Mouse (Mus musculus): ENCODE data around the gene Evi2a. TPM values are rescaled to one million over a fixed set of nuclear protein-coding genes. Genes with fewer than 3 reads are reported as not detected.
A peak's percentile ranks its signal among the peaks of the same experiment; 100 is the strongest.

Evi2a gene
- polyA plus RNA-seq, 1 experiment from 2014 or later: 3.1 TPM

- H3K4me2 ChIP-seq: no peak overlapping the region
- peaks cover 48% of the 10 kb centered on the region for H3K36me3 ChIP-seq
- H3K9me3 ChIP-seq (replicated peaks): no peaks in the 10 kb centered on the region
- no peaks in the 10 kb centered on the region for H3K27me3 ChIP-seq
- H3K27ac ChIP-seq: no peak overlapping the region
- ATAC-seq (replicated peaks; ENCODE audit: low FRiP score): no peak
- 83% methylated on average over 8 of the region's 8 CpGs for WGBS
- H3K4me3 ChIP-seq (replicated peaks): no peak overlapping the region
- no peak overlapping the region for H3K9ac ChIP-seq
- H3K4me1 ChIP-seq: 0 out of 2 replicates have a peak, but pooled peaks cover 4% of the 10 kb centered on the region
Measured at GRCm38 (mm10) chr11:79533950-79534690, 3.7 kb upstream of the Evi2a start.

DNA sequence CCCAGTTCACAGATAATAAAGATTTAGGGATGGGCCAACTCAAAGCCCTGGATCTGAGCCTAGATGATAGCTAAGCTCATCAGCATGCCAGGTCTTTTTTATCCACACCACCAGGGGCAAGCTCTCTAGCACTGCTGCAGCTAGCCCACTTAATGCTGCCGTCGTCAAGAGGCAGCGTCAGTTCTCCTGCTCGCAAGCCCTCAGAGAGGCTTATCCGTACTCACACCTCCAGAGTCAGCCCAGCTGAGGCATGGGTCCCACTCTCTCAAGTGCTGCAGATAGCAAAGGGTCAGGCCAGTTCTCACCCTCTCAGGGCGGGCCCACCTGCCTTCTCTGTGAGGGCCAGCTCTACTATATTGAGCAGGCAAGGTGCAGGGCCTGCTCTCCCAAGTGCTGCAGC lies 2.9 kb upstream of the Evi2a start:
- 0 out of 2 replicates have a peak, but pooled peaks cover 4% of the 10 kb centered on the region for H3K4me1 ChIP-seq
- H3K4me2 ChIP-seq: no peak overlapping the region
- no peak overlapping the region for H3K4me3 ChIP-seq (replicated peaks)
- H3K36me3 ChIP-seq: peaks cover 47% of the 10 kb centered on the region
- H3K9me3 ChIP-seq (replicated peaks): no peaks in the 10 kb centered on the region
- no peak overlapping the region for H3K9ac ChIP-seq
- H3K27ac ChIP-seq: no peak overlapping the region
- no peaks in the 10 kb centered on the region for H3K27me3 ChIP-seq
- 86% methylated on average over 6 of the region's 6 CpGs for WGBS
- no peak for ATAC-seq (replicated peaks; ENCODE audit: low FRiP score)

GRCm38 (mm10) chr11:79531485-79531884 lies 1.1 kb upstream of the Evi2a start:
- no peaks in the 10 kb centered on the region for H3K27me3 ChIP-seq
- 0 out of 2 replicates have a peak, but pooled peaks cover 4% of the 10 kb centered on the region for H3K4me1 ChIP-seq
- WGBS: 94% methylated on average over 4 of the region's 4 CpGs
- peaks cover 37% of the 10 kb centered on the region for H3K36me3 ChIP-seq
- no peak overlapping the region for H3K27ac ChIP-seq
- no peak for ATAC-seq (replicated peaks; ENCODE audit: low FRiP score)
- H3K4me2 ChIP-seq: no peak overlapping the region
- H3K4me3 ChIP-seq (replicated peaks): no peak overlapping the region
- no peaks in the 10 kb centered on the region for H3K9me3 ChIP-seq (replicated peaks)
- no peak overlapping the region for H3K9ac ChIP-seq

- WGBS: 89% methylated on average over 11 of the region's 11 CpGs
- Histone ChIP-seq H3K9ac (no peak overlapping the region), H3K4me1 (0 out of 2 replicates have a peak, but pooled peaks cover 4% of the 10 kb centered on the region), H3K4me2 (no peak overlapping the region), H3K27ac (no peak overlapping the region), H3K4me3 (replicated peaks) (no peak overlapping the region), H3K27me3 (no peaks in the 10 kb centered on the region), H3K9me3 (replicated peaks) (no peaks in the 10 kb centered on the region), H3K36me3 (peaks cover 36% of the 10 kb centered on the region)
- ATAC-seq (replicated peaks; ENCODE audit: low FRiP score): no peak
Measured at GRCm38 (mm10) chr11:79530774-79531173, 365 bp upstream of the Evi2a start.

DNA sequence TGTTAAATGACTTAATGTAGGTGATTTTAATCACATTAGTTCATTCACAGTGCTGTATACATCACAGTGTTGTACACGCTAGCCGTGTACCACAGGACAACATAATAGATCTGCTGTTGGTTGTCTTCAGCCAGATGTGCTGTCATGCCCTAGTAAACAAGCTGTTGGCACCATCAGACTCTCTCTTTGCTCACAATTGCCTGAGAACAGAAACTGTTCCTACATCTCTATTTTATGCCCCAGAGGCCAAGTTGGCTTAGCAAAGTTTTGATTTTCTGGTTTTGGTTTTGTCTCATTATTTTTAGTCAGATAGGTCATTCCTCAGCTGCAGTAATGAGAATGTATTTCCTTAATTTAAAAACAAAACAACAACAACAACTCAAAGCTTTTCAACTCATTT lies 673 bp downstream of the Evi2a start:
- Histone ChIP-seq H3K4me3 (replicated peaks) (no peak overlapping the region), H3K27ac (no peak overlapping the region), H3K36me3 (peaks cover 30% of the 10 kb centered on the region), H3K4me2 (no peak overlapping the region), H3K9me3 (replicated peaks) (no peaks in the 10 kb centered on the region), H3K9ac (no peak overlapping the region), H3K4me1 (peaks cover 7% of the 10 kb centered on the region; the same call in 1 of the 2 replicates), H3K27me3 (no peaks in the 10 kb centered on the region)
- 94% methylated on average over 2 of the region's 2 CpGs for WGBS
- ATAC-seq (replicated peaks; ENCODE audit: low FRiP score): no peak

GRCm38 (mm10) chr11:79529226-79529625 lies 1.2 kb downstream of the Evi2a start:
- Histone ChIP-seq H3K4me1 (peaks cover 10% of the 10 kb centered on the region), H3K9me3 (replicated peaks) (no peaks in the 10 kb centered on the region), H3K4me2 (no peak overlapping the region), H3K9ac (no peak overlapping the region), H3K36me3 (peaks cover 30% of the 10 kb centered on the region), H3K27me3 (no peaks in the 10 kb centered on the region), H3K27ac (no peak overlapping the region), H3K4me3 (replicated peaks) (no peak overlapping the region)
- WGBS: 90% methylated on average over 6 of the region's 6 CpGs
- ATAC-seq (replicated peaks; ENCODE audit: low FRiP score): no peak

- WGBS: 90% methylated on average over 3 of the region's 3 CpGs
- H3K4me2 ChIP-seq: no peak overlapping the region
- H3K4me1 ChIP-seq: peaks cover 12% of the 10 kb centered on the region
- H3K36me3 ChIP-seq: peaks cover 30% of the 10 kb centered on the region
- no peak overlapping the region for H3K9ac ChIP-seq
- no peaks in the 10 kb centered on the region for H3K9me3 ChIP-seq (replicated peaks)
- H3K27ac ChIP-seq: no peak overlapping the region
- ATAC-seq (replicated peaks; ENCODE audit: low FRiP score): no peak
- H3K4me3 ChIP-seq (replicated peaks): no peak overlapping the region
- H3K27me3 ChIP-seq: no peaks in the 10 kb centered on the region
Measured at GRCm38 (mm10) chr11:79528601-79529000, 1.8 kb downstream of the Evi2a start.

DNA sequence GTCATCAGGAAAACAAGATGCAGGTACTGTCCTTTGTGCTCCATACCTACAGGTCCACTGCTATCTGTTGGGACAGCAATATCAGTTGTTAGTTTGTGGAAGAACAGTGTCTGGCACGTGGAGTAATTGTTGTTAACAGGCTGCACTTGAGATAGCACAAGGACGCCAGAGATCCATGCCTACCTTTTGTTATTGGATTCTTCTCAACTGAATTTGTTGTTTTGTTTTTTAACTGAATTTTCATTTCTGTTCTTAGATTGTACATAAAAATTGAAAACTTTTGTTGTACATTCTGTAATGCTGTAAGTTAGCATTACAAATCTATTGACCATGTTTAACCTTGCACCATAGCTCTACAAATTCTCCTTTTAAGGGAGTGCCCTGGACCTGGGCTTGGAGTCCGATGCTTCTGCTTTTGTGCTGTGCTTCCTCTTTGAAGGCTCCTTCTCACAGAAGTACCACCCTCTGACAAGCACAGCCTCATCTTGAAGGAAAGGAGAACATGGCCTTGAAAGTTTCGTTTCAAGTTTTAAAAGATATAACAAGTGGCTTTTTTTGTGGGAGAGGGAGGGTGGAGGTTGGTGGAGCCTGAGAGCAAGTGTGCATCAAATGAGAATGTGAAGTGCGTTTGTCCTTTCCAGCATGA lies 2.5 kb downstream of the Evi2a start:
- Histone ChIP-seq H3K36me3 (peaks cover 30% of the 10 kb centered on the region), H3K4me1 (peaks cover 14% of the 10 kb centered on the region), H3K27me3 (no peaks in the 10 kb centered on the region), H3K9ac (no peak overlapping the region), H3K4me3 (replicated peaks) (no peak overlapping the region), H3K4me2 (no peak overlapping the region), H3K9me3 (replicated peaks) (no peaks in the 10 kb centered on the region), H3K27ac (0 out of 2 replicates have a peak overlapping the region, but pooled peaks have one; percentile 11)
- no peak for ATAC-seq (replicated peaks; ENCODE audit: low FRiP score)
- 91% methylated on average over 5 of the region's 5 CpGs for WGBS

DNA sequence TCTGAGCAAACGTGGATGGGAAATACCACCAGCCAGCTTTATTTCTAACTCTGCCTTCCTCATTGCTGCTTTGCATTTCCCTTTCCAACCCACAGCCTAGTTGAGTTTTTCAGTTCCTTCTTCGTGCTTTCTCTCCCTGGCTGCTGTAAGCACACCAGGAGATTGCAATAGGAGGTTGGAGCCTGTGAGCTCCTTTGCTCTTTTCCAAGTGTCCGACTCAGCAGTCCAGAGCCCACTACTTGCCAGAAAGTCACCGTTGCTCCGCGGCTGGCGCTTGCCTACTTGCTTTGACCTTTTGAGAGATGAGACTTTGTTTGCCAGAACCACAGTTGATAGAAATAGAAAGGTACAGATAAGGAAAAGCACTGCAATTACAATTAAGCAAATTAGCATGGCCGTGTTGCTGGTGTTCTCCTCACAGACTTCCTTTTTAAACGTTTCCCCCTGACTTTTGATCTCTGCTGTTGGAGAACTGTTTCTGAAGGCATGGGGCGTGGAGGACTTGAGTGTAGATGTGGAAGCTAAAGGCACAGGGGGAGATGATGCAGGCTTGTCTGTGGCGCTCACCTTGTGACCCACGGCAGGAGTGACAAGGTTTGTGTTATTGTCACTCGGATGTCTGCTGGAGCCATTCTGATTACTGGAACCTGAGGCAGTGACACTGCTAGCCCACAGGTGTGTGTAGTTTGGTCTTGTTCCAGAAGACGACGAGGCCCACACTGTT lies 3.2 kb downstream of the Evi2a start:
- no peaks in the 10 kb centered on the region for H3K9me3 ChIP-seq (replicated peaks)
- peaks cover 30% of the 10 kb centered on the region for H3K36me3 ChIP-seq
- no peak overlapping the region for H3K9ac ChIP-seq
- H3K4me1 ChIP-seq: peaks cover 14% of the 10 kb centered on the region
- H3K4me3 ChIP-seq (replicated peaks): no peak overlapping the region
- no peak for ATAC-seq (replicated peaks; ENCODE audit: low FRiP score)
- no peak overlapping the region for H3K4me2 ChIP-seq
- WGBS: 76% methylated on average over 15 of the region's 15 CpGs
- H3K27me3 ChIP-seq: no peaks in the 10 kb centered on the region
- 0 out of 2 replicates have a peak overlapping the region, but pooled peaks have one; percentile 11 for H3K27ac ChIP-seq

GRCm38 (mm10) chr11:79526549-79526948 lies 3.9 kb downstream of the Evi2a start:
- H3K27ac ChIP-seq: no peak overlapping the region
- H3K4me3 ChIP-seq (replicated peaks): no peak overlapping the region
- H3K9ac ChIP-seq: no peak overlapping the region
- 90% methylated on average over 3 of the region's 3 CpGs for WGBS
- no peaks in the 10 kb centered on the region for H3K9me3 ChIP-seq (replicated peaks)
- no peak overlapping the region for H3K4me2 ChIP-seq
- peaks cover 28% of the 10 kb centered on the region for H3K36me3 ChIP-seq
- peaks cover 14% of the 10 kb centered on the region for H3K4me1 ChIP-seq
- H3K27me3 ChIP-seq: no peaks in the 10 kb centered on the region
- ATAC-seq (replicated peaks; ENCODE audit: low FRiP score): no peak

- ATAC-seq (replicated peaks; ENCODE audit: low FRiP score): no peak
- H3K4me3 ChIP-seq (replicated peaks): no peak overlapping the region
- peak overlapping the region; percentile 43; the same call in 1 of the 2 replicates for H3K27ac ChIP-seq
- no peaks in the 10 kb centered on the region for H3K27me3 ChIP-seq
- 43% methylated on average over 1 of the region's 1 CpGs for WGBS
- H3K9ac ChIP-seq: no peak overlapping the region
- no peaks in the 10 kb centered on the region for H3K9me3 ChIP-seq (replicated peaks)
- H3K4me1 ChIP-seq: peaks cover 14% of the 10 kb centered on the region
- H3K36me3 ChIP-seq: peaks cover 17% of the 10 kb centered on the region
- H3K4me2 ChIP-seq: no peak overlapping the region
Measured at GRCm38 (mm10) chr11:79524310-79524575, 6.2 kb downstream of the Evi2a start.

Measured in kidney, embryonic 15.5 days (tissue).